Mouse (Mus musculus) embryonic facial prominence, embryonic 13.5 days (tissue): ENCODE data around the gene Zbtb11. TPM values are rescaled to one million over a fixed set of nuclear protein-coding genes. Genes with fewer than 3 reads are reported as not detected.

ENCODE experiments used
- ATAC-seq: fragments of 200-750 bp; cut with Nextera tagmentation; 2 replicates; pipeline ENCODE4 v1.8.0; 2017; ENCODE audit warnings: low read depth; ENCODE audit not compliant: insufficient number of reproducible peaks, insufficient read depth, low FRiP score, low TSS enrichment
- H3K27ac ChIP-seq: fragments of 300-500 bp; sonication (generic); 2 replicates; pipeline ENCODE4 v1.5.1; 2015; ENCODE audit warnings: moderate library complexity, mild to moderate bottlenecking, inconsistent platforms
- H3K27me3 ChIP-seq: fragments of 300-500 bp; sonication (generic); 2 replicates; pipeline ENCODE4 v1.6.1; 2015; ENCODE audit warnings: mild to moderate bottlenecking, inconsistent platforms
- H3K36me3 ChIP-seq: fragments of 300-500 bp; sonication (generic); 2 replicates; pipeline ENCODE4 v1.6.1; 2015; ENCODE audit warnings: mild to moderate bottlenecking, inconsistent platforms
- H3K4me1 ChIP-seq: fragments of 300-500 bp; sonication (generic); 2 replicates; pipeline ENCODE4 v1.6.1; 2015; ENCODE audit warnings: inconsistent platforms
- H3K4me2 ChIP-seq: fragments of 300-500 bp; sonication (generic); 2 replicates; pipeline ENCODE4 v1.6.1; 2015; ENCODE audit warnings: moderate library complexity, mild to moderate bottlenecking, inconsistent platforms
- H3K4me3 ChIP-seq: fragments of 300-500 bp; sonication (generic); 2 replicates; pipeline ENCODE4 v1.5.1; 2015; ENCODE audit warnings: mild to moderate bottlenecking, inconsistent platforms
- H3K9ac ChIP-seq: fragments of 300-500 bp; sonication (generic); 2 replicates; pipeline ENCODE4 v1.6.1; 2015; ENCODE audit warnings: mild to moderate bottlenecking, inconsistent platforms
- H3K9me3 ChIP-seq: fragments of 300-500 bp; sonication (generic); 2 replicates; pipeline ENCODE4 v1.6.1; 2016; ENCODE audit warnings: inconsistent platforms
- WGBS: fragments of 180-500 bp; shearing (Covaris S2); methylation state at CpG from one replicate; pipeline ENCODE4 v1.1.7; 2015; ENCODE audit warnings: mixed read lengths; 5-methylcytosine and 5-hydroxymethylcytosine counted together
- polyA plus RNA-seq: library from polyadenylated mRNA; unstranded; fragments of >200 nt; fragmentation: Nextera tagmentation; extraction: Ambion mirVana; gene quantifications from 2 replicates; pipeline ENCODE4 v1.2.1, GENCODE M21; 2015

Gene Zbtb11
- polyA plus RNA-seq, 1 experiment from 2014 or later: 22.9 TPM

- Histone ChIP-seq H3K27ac (no peak overlapping the region), H3K4me3 (no peak overlapping the region), H3K4me1 (no peaks in the 10 kb centered on the region), H3K36me3 (no peaks in the 10 kb centered on the region), H3K4me2 (no peak overlapping the region), H3K9me3 (no peaks in the 10 kb centered on the region), H3K27me3 (no peaks in the 10 kb centered on the region), H3K9ac (no peak overlapping the region)
- 59% methylated on average over 7 of the region's 7 CpGs for WGBS
- ATAC-seq: no peak
These were observed 83.4 kb downstream of the Zbtb11 start for GRCm38 (mm10) chr16:56056944-56057590.

- WGBS: 84% methylated on average over 10 of the region's 10 CpGs
- Histone ChIP-seq H3K4me2 (no peak overlapping the region), H3K27ac (no peak overlapping the region), H3K36me3 (no peaks in the 10 kb centered on the region), H3K27me3 (no peaks in the 10 kb centered on the region), H3K9me3 (no peaks in the 10 kb centered on the region), H3K4me3 (no peak overlapping the region), H3K9ac (no peak overlapping the region), H3K4me1 (no peaks in the 10 kb centered on the region)
- ATAC-seq: no peak
These were observed 84.5 kb downstream of the Zbtb11 start for GRCm38 (mm10) chr16:56058151-56058550.

Other genes with a start within 250 kb of the Zbtb11 start
- 5.3 and 5.5 TPM in 2 replicates for gene Nfkbiz, start 135.0 kb upstream of the Zbtb11 start, polyA plus RNA-seq
- 0.83 TPM in 2 replicates for gene Nxpe3, start 78.6 kb upstream of the Zbtb11 start, polyA plus RNA-seq
- 10.4 and 11.6 TPM in 2 replicates for gene Cep97, start 39.0 kb upstream of the Zbtb11 start, polyA plus RNA-seq
- 746 and 859 TPM in 2 replicates for gene Rpl24, start 7.6 kb upstream of the Zbtb11 start, polyA plus RNA-seq
- 272 and 285 TPM in 2 replicates for gene Pcnp, start 55.9 kb downstream of the Zbtb11 start, polyA plus RNA-seq
- gene Trmt10c, start 63.9 kb downstream of the Zbtb11 start, polyA plus RNA-seq: 27.7 and 28.5 TPM in 2 replicates
- gene Senp7, start 74.5 kb downstream of the Zbtb11 start, polyA plus RNA-seq: 44.9 and 51.2 TPM in 2 replicates
- 0.21 and 0.31 TPM in 2 replicates for gene Impg2, start 230.4 kb downstream of the Zbtb11 start, polyA plus RNA-seq